Mouse (Mus musculus) monocyte, adult 2 months (primary cell): Measurements from ENCODE around the gene Ccdc153.

Experiments used
- DNase-seq, 2 experiments: peaks; one replicate each; pipeline ENCODE4 v3.0.0; 2022; ENCODE audit warnings: low spot score in 2 of 2, low read depth in 1 of 2

The Ccdc153 gene

GRCm38 (mm10) chr9:44240399-44240798, at the start of gene Ccdc153:
TSS of gene Ccdc153 (plus strand) at chr9:44240676.
- DNase-seq: no peak

DNA sequence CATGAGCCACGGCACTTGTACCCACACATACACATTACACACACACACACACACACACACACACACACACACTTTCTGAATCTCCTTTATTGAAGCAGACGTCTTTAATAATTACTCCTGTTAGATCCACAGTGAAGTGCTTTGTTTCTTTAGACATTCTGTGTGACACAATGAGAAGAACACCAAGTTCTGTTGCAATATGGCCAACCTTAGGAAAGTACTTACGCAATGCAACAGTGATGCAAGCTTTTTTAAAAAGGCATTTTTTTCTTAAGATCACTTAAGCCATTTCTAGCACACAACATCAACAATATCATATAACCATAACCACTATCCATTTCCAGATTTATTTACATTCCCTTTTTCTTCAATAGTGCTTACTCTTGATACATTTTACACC, 49.3 kb upstream of the Ccdc153 start:
- DNase-seq: no peak

- DNase-seq: no peak
Observed at GRCm38 (mm10) chr9:44192312-44192711, 48.2 kb upstream of the Ccdc153 start.

DNA sequence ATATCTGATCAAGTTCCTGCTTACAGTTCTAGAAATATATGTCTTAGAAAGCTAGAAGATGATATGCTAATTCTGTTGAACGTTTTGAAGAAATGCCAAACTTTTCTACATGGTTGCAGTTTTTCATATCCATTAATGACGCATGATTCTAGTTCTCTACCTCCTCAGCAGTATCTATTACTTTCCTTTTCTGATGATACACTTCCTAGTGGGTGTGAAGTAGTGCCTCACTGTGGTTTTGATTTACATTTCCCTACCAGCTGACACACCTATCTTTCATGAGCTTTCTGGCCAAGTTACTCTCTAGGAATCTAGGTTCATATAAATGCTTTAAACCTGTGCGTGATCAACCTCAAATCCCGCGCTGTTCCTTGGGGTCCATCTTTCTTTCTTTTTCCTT, 47.7 kb upstream of the Ccdc153 start:
- no peak for DNase-seq

DNA sequence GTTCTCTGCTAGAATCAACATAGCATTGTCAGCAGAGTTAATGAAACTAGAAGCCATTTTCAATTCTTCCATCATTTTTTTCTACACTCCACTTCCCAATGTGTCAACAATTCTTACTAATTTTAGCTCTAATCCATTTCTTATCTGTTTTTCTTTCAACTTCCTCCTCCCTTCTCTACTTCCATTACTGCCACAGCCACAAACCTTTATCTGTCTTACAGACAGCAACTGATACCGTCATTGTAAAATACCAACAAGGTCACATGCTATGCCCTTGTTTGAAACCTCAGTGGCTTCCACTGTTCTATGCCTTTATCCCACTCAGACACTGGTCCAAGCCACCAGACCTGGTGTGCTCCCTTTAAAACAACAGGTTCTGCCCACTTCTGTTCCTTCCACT, 46.5 kb upstream of the Ccdc153 start:
- DNase-seq: no peak

- no peak for DNase-seq
Observed at GRCm38 (mm10) chr9:44196354-44196753, 44.1 kb upstream of the Ccdc153 start.

- DNase-seq: no peak
Observed at GRCm38 (mm10) chr9:44199166-44199565, 41.3 kb upstream of the Ccdc153 start.

GRCm38 (mm10) chr9:44199580-44199979, 40.9 kb upstream of the Ccdc153 start:
- DNase-seq: no peak

DNA sequence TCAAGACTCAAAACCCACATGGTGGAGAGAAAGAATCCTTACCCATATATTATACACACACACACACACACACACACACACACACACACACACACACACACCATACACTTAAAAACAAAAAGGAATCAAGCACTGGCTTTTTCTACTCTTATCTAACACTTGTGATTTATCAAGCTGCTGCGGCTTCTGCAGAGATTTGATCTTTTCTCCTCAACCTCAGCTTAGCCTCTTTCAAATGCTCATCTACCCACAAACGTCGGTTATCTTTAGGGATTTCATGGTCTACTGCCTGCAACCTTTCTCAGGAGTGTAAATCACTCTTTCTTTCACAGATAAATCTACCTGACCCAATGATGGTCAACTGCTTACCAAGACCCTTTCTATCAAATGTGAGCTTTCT, 40.0 kb upstream of the Ccdc153 start:
- DNase-seq: no peak

DNA sequence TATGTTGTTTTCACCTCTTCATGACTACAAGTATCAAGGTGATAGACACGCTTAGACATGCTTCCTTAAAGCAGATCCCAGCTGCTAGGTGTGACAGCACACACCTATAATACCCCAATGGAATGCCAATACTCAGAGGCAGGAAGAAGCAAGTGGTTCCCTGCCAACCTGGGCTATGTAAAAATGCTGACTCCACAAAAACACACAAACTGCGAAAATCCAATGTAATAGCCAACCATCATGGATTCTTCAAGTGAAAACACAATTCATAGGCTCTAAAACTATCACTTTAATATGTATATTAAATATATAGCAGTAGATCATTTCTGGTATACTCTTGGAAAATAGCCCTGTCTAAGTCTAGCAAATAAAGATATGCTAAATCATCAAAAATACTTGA, 32.6 kb upstream of the Ccdc153 start:
- no peak for DNase-seq

DNA sequence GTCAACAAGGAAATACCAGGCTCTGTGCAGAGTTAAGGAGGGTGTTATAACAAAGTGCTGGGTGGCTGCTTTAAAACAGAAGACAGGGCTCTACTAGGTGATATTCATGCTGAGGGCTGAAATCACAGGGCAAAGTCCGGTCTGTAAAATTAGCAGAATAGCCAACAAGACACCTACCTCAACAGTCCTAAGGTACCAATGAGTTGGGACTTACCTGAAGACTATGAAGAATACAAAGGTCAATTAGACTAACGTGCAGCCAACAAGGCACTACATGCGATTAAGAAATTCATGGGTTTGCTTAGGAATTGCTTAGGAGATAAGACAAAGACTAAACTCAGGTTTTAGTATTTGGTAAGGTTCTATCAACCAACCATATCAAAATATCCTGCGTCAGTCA, 31.1 kb upstream of the Ccdc153 start:
- DNase-seq: no peak

- no peak for DNase-seq
Observed at GRCm38 (mm10) chr9:44212406-44212805, 28.1 kb upstream of the Ccdc153 start.

DNA sequence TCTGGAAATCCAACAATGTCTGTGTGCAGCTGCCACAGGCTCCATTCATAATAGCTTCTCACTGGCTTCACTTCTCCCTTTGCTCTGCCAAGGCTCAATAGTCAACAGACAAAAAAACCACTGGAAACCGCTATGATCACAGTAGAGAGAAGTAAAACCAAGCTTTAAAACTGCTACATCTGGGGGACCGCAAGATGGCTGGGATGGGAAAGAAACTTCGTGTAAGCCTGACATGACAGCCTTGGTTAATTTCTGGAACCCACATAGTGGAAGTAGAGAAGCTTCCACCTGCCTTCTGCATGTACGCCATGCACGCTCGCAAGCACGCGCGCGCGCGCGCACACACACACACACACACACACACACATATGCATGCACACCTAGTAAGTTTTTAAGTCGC, 26.9 kb upstream of the Ccdc153 start:
- DNase-seq: no peak

GRCm38 (mm10) chr9:44225993-44226392, 14.5 kb upstream of the Ccdc153 start:
- no peak for DNase-seq

DNA sequence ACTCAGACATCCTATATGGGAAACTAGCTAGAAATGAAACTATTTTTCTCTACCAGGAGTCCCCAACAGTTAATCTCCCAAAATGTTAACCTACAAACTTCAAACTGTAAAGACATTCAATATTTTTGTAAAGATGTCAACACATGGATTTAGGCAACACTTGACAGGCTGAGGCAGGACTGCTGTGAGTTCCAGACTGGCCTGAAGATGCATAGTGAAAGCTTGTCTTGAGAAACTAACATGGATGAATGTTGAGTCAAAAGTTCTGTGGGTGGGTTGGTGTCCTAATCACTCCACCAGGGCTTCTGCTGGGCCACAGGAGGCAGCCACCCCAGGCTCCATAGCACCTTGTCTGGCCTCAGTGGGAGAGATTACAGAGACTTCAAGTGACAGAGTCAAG, 8.9 kb upstream of the Ccdc153 start:
- no peak for DNase-seq

DNA sequence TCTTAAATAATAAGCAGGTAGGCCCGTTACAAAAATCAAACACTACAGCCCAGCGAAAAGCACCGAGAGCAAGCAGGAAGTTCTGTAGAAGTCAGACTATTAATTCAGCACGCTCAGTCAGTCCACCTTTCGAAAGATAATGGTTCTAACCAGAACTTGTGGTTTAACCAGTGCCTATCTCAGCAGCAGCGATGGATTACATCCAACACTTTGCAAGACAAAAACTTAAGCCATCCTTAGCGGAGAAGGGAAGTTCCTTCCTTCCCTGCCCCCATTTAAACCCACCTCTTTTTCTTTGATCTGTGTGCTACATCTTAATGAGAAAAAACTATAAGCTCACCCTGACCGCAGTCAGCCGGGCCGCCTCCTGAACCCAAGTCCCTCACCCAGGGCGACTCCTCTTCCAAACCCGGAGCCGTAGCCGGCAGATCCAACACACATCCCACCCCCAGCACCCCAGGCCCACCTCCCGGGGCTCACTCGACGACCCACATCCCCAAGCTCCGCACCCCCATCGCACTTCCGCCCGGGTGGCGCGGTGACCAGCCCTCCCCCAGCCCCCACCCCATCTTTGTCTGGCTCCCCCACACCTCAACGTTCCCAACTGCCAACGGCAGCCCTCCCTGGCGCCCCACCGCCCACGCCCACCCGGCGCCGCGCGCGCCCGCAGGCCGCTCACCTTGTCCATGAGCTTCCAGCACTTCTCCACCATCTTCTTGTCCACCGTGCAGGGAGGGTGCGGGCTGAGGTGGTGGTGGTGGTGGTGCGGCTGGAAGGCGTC, 7.3 kb upstream of the Ccdc153 start:
- no peak for DNase-seq

GRCm38 (mm10) chr9:44233802-44234478, 6.5 kb upstream of the Ccdc153 start, which contains the start of gene Cbl:
TSS of gene Cbl (minus strand) at chr9:44234049.
- DNase-seq: peak; percentile 98

- DNase-seq: peak; percentile 73 to 78
Observed at GRCm38 (mm10) chr9:44234479-44235427, 5.7 kb upstream of the Ccdc153 start.

- no peak for DNase-seq
Observed at GRCm38 (mm10) chr9:44236601-44237000, 3.9 kb upstream of the Ccdc153 start.

DNA sequence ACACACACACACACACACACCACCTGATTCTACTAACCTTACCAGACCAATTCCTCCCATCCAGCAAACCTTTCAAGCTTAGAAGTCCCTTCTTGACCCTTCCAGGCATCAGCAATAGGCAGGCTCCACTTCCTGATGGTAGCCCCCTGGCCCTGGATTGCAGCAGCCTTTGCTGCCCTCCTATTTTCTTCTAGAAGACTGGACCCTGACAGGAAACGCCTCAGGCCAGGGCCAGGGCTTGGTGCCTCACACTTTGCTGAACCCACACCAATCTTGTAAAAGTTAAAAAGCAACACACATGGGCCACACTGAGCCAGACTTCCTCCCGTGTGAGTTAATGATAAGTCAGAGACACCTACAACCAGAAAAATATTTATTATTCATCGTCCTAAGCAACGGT, 3.3 kb upstream of the Ccdc153 start:
- no peak for DNase-seq

- DNase-seq: no peak
Observed at GRCm38 (mm10) chr9:44238501-44239190, 1.8 kb upstream of the Ccdc153 start.
